Mouse (Mus musculus): ENCODE results near the gene Cnot9.

GRCm38 (mm10) chr1:74506471-74506881, 618 bp downstream of the Cnot9 start:
- no peak for TF ChIP-seq CTCF (IDR thresholded peaks at IDR 0.05; ENCODE audit: borderline replicate concordance, insufficient read depth, low read depth, low read length)
- TF ChIP-seq POLR2A (IDR thresholded peaks at IDR 0.05; ENCODE audit: borderline replicate concordance, insufficient read depth, low read length), result no peak
